Mouse (Mus musculus) kidney, embryonic 16.5 days (tissue): Measurements from ENCODE around the gene Ralgps1. TPM values are rescaled to one million over a fixed set of nuclear protein-coding genes. Genes with fewer than 3 reads are reported as not detected.

Source experiments
- ATAC-seq: fragments of 200-750 bp; cut with Nextera tagmentation; 2 replicates; pipeline ENCODE4 v1.8.0; 2017; ENCODE audit warnings: moderate TSS enrichment; ENCODE audit not compliant: low FRiP score, low TSS enrichment
- H3K27ac ChIP-seq: fragments of 300-500 bp; sonication (generic); 2 replicates; pipeline ENCODE4 v1.5.1; 2014; ENCODE audit warnings: low read length
- H3K27me3 ChIP-seq: fragments of 300-500 bp; sonication (generic); 2 replicates; pipeline ENCODE4 v1.6.1; 2014; ENCODE audit warnings: low read length, control low read depth, mixed read lengths; ENCODE audit not compliant: insufficient read depth
- H3K36me3 ChIP-seq: fragments of 300-500 bp; sonication (generic); 2 replicates; pipeline ENCODE4 v1.6.1; 2014; ENCODE audit warnings: low read length, control low read depth, mixed read lengths; ENCODE audit not compliant: insufficient read depth
- H3K4me1 ChIP-seq: fragments of 300-500 bp; sonication (generic); 2 replicates; pipeline ENCODE4 v1.6.1; 2014; ENCODE audit warnings: low read length, control low read depth, mixed read lengths; ENCODE audit not compliant: insufficient read depth
- H3K4me2 ChIP-seq: fragments of 300-500 bp; sonication (generic); replicated peaks from 2 replicates; pipeline ENCODE4 v1.6.1; 2014; ENCODE audit warnings: low read depth, low read length
- H3K4me3 ChIP-seq: fragments of 300-500 bp; sonication (generic); 2 replicates; pipeline ENCODE4 v1.5.1; 2014; ENCODE audit warnings: mild to moderate bottlenecking, low read length
- H3K9ac ChIP-seq: fragments of 300-500 bp; sonication (generic); replicated peaks from 2 replicates; pipeline ENCODE4 v1.6.1; 2014; ENCODE audit warnings: low read length
- H3K9me3 ChIP-seq: fragments of 300-500 bp; sonication (generic); 2 replicates; pipeline ENCODE4 v1.6.1; 2016; ENCODE audit warnings: low read length, control low read depth
- WGBS: fragments of 180-500 bp; shearing (Covaris S2); extraction: QIAGEN DNeasy Blood & Tissue Kit; methylation state at CpG from one replicate; pipeline ENCODE4 v1.1.7; 2014; 5-methylcytosine and 5-hydroxymethylcytosine counted together
- polyA plus RNA-seq: library from polyadenylated mRNA; unstranded; fragments of >200 nt; fragmentation: Nextera tagmentation; extraction: Ambion mirVana; gene quantifications from 2 replicates; pipeline ENCODE4 v1.2.1, GENCODE M21; 2015

Ralgps1 gene
- 5.2 and 7.1 TPM in 2 replicates for polyA plus RNA-seq

DNA sequence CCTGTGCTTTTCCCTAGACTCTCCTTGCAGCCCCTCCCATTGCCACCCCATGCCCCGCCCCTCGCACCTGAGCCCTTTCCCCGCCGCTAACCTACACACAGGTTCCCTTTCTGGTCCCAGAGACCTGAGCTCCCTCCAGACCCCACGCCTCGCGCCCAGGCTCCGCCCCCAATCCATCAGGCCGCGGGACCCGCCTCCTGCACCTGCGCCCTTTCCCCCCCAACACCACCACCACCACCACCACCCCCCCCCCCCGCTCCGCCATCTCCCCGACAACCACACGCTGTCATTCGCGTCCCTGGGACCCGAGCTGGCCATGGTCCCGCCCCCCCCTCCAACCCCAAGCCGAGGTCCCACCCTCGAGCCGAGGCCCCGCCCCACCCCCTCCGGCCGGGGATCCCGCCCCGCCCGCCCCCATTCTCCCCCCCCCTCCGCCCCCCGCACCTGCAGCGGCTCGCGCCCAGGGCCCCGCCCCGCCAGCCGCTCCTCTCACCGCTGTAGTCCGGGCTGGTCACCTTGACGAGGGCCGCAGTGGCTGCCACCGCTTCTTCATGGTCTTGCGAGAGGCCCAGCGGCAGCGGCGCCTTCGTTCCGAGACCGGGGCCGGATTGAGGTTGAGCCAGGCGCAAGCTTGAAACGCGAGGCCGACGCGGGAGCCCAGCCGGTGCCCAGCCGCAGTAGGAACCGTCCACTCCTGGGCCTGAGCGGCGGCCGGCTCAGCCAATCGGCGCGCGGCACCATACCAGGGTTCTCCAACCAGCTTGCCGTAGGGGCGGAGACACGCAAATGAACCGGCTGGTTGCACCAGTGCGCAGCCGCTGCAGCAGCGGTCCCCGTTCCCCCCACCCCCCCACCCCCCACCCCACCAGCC lies at the start of gene Ralgps1:
Ralgps1 (minus strand) TSS at position 710 of the 871 bp plus-strand sequence.
- Histone ChIP-seq H3K4me2 (peak within 1 kb of the TSS; percentile 67), H3K9ac (peak within 1 kb of the TSS; percentile 81), H3K27ac (peak within 1 kb of the TSS; percentile 98), H3K36me3 (no peaks in the 10 kb centered on the region), H3K4me1 (peaks cover 8% of the 10 kb centered on the region; the same call in 1 of the 2 replicates), H3K9me3 (no peaks in the 10 kb centered on the region), H3K27me3 (no peaks in the 10 kb centered on the region), H3K4me3 (peak within 1 kb of the TSS; percentile 76)
- WGBS, result under 1% methylated on average over 43 of the region's 74 CpGs
- ATAC-seq, result peak; percentile 99

GRCm38 (mm10) chr2:33417454-33417853 lies 46.2 kb upstream of the Ralgps1 start:
- H3K9me3 ChIP-seq, result no peaks in the 10 kb centered on the region
- H3K4me3 ChIP-seq, result no peak overlapping the region
- no peak for ATAC-seq
- 0 out of 2 replicates have a peak, but pooled peaks cover 14% of the 10 kb centered on the region for H3K36me3 ChIP-seq
- no peak overlapping the region for H3K4me2 ChIP-seq
- no peaks in the 10 kb centered on the region for H3K27me3 ChIP-seq
- 55% methylated on average over 4 of the region's 4 CpGs for WGBS
- H3K4me1 ChIP-seq, result no peaks in the 10 kb centered on the region
- no peak overlapping the region for H3K27ac ChIP-seq
- H3K9ac ChIP-seq, result no peak overlapping the region

DNA sequence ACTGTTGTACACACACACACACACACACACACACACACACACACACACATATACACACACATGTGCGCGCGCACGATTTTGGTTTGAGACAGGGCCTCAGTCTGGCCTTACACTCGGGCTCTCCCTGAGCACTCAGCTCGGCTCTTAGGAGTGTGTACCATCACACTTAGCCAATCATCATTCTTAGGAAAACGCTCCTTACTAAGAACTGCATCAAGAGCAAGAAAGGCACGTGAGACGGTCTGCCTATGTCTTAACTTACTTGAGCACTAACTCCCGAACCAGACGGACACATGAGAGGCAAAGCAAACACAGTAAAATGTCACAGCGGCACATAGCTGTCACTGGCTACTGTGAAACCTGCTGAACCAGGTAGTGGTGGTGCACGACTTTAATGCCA lies 42.7 kb upstream of the Ralgps1 start:
- WGBS, result 87% methylated on average over 13 of the region's 13 CpGs
- no peak for ATAC-seq
- H3K27ac ChIP-seq, result no peak overlapping the region

GRCm38 (mm10) chr2:33412111-33412510 lies 40.8 kb upstream of the Ralgps1 start:
- Histone ChIP-seq H3K4me3 (no peak overlapping the region), H3K4me1 (no peaks in the 10 kb centered on the region), H3K9me3 (no peaks in the 10 kb centered on the region), H3K27me3 (no peaks in the 10 kb centered on the region), H3K9ac (no peak overlapping the region), H3K36me3 (peaks cover 35% of the 10 kb centered on the region), H3K4me2 (no peak overlapping the region), H3K27ac (no peak overlapping the region)
- no peak for ATAC-seq
- WGBS, result 83% methylated on average over 14 of the region's 14 CpGs

More for the DNA sequence above, 42.7 kb upstream of the Ralgps1 start:
- no peaks in the 10 kb centered on the region for H3K4me1 ChIP-seq
- H3K9me3 ChIP-seq, result no peaks in the 10 kb centered on the region
- no peak overlapping the region for H3K4me2 ChIP-seq
- H3K4me3 ChIP-seq, result no peak overlapping the region
- no peak overlapping the region for H3K9ac ChIP-seq
- H3K36me3 ChIP-seq, result peaks cover 35% of the 10 kb centered on the region
- no peaks in the 10 kb centered on the region for H3K27me3 ChIP-seq

GRCm38 (mm10) chr2:33403511-33404003 lies 32.3 kb upstream of the Ralgps1 start:
- no peaks in the 10 kb centered on the region for H3K27me3 ChIP-seq
- no peak overlapping the region for H3K4me3 ChIP-seq
- H3K9ac ChIP-seq, result no peak overlapping the region
- no peaks in the 10 kb centered on the region for H3K4me1 ChIP-seq
- no peak for ATAC-seq
- H3K4me2 ChIP-seq, result no peak overlapping the region
- WGBS, result 71% methylated on average over 4 of the region's 4 CpGs
- peaks cover 10% of the 10 kb centered on the region; the same call in 1 of the 2 replicates for H3K36me3 ChIP-seq
- no peak overlapping the region for H3K27ac ChIP-seq
- H3K9me3 ChIP-seq, result no peaks in the 10 kb centered on the region

GRCm38 (mm10) chr2:33402638-33403037 lies 31.4 kb upstream of the Ralgps1 start:
- Histone ChIP-seq H3K4me3 (no peak overlapping the region), H3K27ac (no peak overlapping the region), H3K4me1 (no peaks in the 10 kb centered on the region), H3K9me3 (no peaks in the 10 kb centered on the region), H3K27me3 (no peaks in the 10 kb centered on the region), H3K4me2 (no peak overlapping the region), H3K36me3 (peaks cover 3% of the 10 kb centered on the region; the same call in 1 of the 2 replicates), H3K9ac (no peak overlapping the region)
- 67% methylated on average over 5 of the region's 5 CpGs for WGBS
- no peak for ATAC-seq

- H3K9me3 ChIP-seq, result no peaks in the 10 kb centered on the region
- H3K27ac ChIP-seq, result no peak overlapping the region
- H3K9ac ChIP-seq, result no peak overlapping the region
- H3K4me1 ChIP-seq, result no peaks in the 10 kb centered on the region
- 31% methylated on average over 7 of the region's 7 CpGs for WGBS
- H3K4me2 ChIP-seq, result no peak overlapping the region
- H3K36me3 ChIP-seq, result 0 out of 2 replicates have a peak, but pooled peaks cover 3% of the 10 kb centered on the region
- ATAC-seq, result no peak
- H3K27me3 ChIP-seq, result no peaks in the 10 kb centered on the region
- no peak overlapping the region for H3K4me3 ChIP-seq
Measured at GRCm38 (mm10) chr2:33402236-33402635, 30.9 kb upstream of the Ralgps1 start.

- WGBS, result 32% methylated on average over 3 of the region's 3 CpGs
- no peaks in the 10 kb centered on the region for H3K27me3 ChIP-seq
- no peak overlapping the region for H3K9ac ChIP-seq
- 0 out of 2 replicates have a peak, but pooled peaks cover 3% of the 10 kb centered on the region for H3K36me3 ChIP-seq
- H3K4me1 ChIP-seq, result no peaks in the 10 kb centered on the region
- H3K27ac ChIP-seq, result no peak overlapping the region
- H3K4me3 ChIP-seq, result no peak overlapping the region
- H3K9me3 ChIP-seq, result no peaks in the 10 kb centered on the region
- H3K4me2 ChIP-seq, result no peak overlapping the region
- ATAC-seq, result no peak
Measured at GRCm38 (mm10) chr2:33401217-33401616, 29.9 kb upstream of the Ralgps1 start.

- Histone ChIP-seq H3K9ac (no peak overlapping the region), H3K4me1 (no peaks in the 10 kb centered on the region), H3K27ac (no peak overlapping the region), H3K4me3 (no peak overlapping the region), H3K9me3 (no peaks in the 10 kb centered on the region), H3K27me3 (no peaks in the 10 kb centered on the region), H3K4me2 (no peak overlapping the region), H3K36me3 (no peaks in the 10 kb centered on the region)
- 79% methylated on average over 5 of the region's 5 CpGs for WGBS
- ATAC-seq, result no peak
Measured at GRCm38 (mm10) chr2:33400541-33400940, 29.3 kb upstream of the Ralgps1 start.

DNA sequence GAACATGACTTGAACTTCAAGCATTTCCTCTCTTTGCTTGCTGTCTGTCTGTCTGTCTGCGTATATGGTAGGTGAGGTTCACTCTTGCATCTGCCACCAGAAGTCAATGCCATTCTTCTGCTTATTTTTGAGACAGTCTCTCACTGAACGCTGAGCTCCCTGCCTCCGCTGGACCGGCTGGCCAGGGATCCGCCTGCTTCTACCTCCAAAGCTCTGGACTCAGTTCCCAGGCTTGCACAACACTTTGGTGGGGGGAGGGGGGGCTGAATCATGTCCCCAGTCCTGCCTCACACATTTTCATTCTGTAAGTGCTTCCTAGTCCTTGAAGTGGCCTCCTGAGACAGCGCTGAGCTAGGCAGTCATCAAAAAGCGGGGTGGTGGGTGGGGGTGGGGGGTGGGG lies 27.8 kb upstream of the Ralgps1 start:
- 91% methylated on average over 5 of the region's 7 CpGs for WGBS
- no peak for ATAC-seq
- no peak overlapping the region for H3K4me3 ChIP-seq

More for the DNA sequence above, 27.8 kb upstream of the Ralgps1 start:
- Histone ChIP-seq H3K36me3 (no peaks in the 10 kb centered on the region), H3K4me1 (no peaks in the 10 kb centered on the region), H3K27me3 (no peaks in the 10 kb centered on the region), H3K27ac (no peak overlapping the region), H3K4me2 (no peak overlapping the region), H3K9me3 (no peaks in the 10 kb centered on the region), H3K9ac (no peak overlapping the region)
